Mouse (Mus musculus) ES-Bruce4 (cell line): ENCODE data around the gene Lrmda. TPM values are rescaled to one million over a fixed set of nuclear protein-coding genes. Genes with fewer than 3 reads are reported as not detected.

Experiments
- H3K27ac ChIP-seq: 2 replicates; pipeline ENCODE4 v1.5.1; 2012; ENCODE audit warnings: low read length, inconsistent platforms; ENCODE audit not compliant: insufficient read depth
- H3K27me3 ChIP-seq: 2 replicates; pipeline ENCODE4 v1.6.1; 2012; ENCODE audit warnings: mild to moderate bottlenecking, low read length, inconsistent platforms; ENCODE audit not compliant: control insufficient read depth, poor library complexity, insufficient read depth, severe bottlenecking
- H3K36me3 ChIP-seq: 2 replicates; pipeline ENCODE4 v1.6.1; 2012; ENCODE audit warnings: inconsistent platforms, mild to moderate bottlenecking, low read length, moderate library complexity; ENCODE audit not compliant: control insufficient read depth, poor library complexity, insufficient read depth, severe bottlenecking
- H3K4me1 ChIP-seq: one replicate; pipeline ENCODE4 v1.8.1; 2011; ENCODE audit warnings: low read length; ENCODE audit not compliant: control insufficient read depth, insufficient read depth
- H3K4me3 ChIP-seq: 2 replicates; pipeline ENCODE4 v1.5.1; 2011; ENCODE audit warnings: low read depth, mild to moderate bottlenecking, low read length
- H3K9ac ChIP-seq: 2 replicates; pipeline ENCODE4 v1.6.1; 2012; ENCODE audit warnings: low read depth, mild to moderate bottlenecking, inconsistent platforms; ENCODE audit not compliant: poor library complexity, severe bottlenecking
- H3K9me3 ChIP-seq: replicated peaks from 2 replicates; pipeline ENCODE4 v1.6.1; 2012; ENCODE audit warnings: mild to moderate bottlenecking, low read length, inconsistent platforms; ENCODE audit not compliant: control insufficient read depth, poor library complexity, insufficient read depth, severe bottlenecking
- CTCF ChIP-seq: IDR thresholded peaks from one replicate; pipeline ENCODE4 v1.8.1; 2011; ENCODE audit warnings: low read depth, low read length
- EP300 ChIP-seq: IDR thresholded peaks from 2 replicates; pipeline ENCODE4 v1.6.1; 2011; ENCODE audit warnings: low read depth, low read length; ENCODE audit not compliant: insufficient read depth
- POLR2A ChIP-seq: IDR thresholded peaks from one replicate; pipeline ENCODE4 v1.8.1; 2011; ENCODE audit warnings: low read length; ENCODE audit not compliant: insufficient read depth
- polyA plus RNA-seq: library from polyadenylated mRNA; stranded (reverse); fragments of >200 nt; gene quantifications from 2 replicates; pipeline ENCODE4 v1.2.4, GENCODE M21; 2011; ENCODE audit warnings: low read depth; ENCODE audit not compliant: missing spikeins, insufficient read depth, insufficient read length

Gene Lrmda
- polyA plus RNA-seq, 1 experiment: not detected

GRCm38 (mm10) chr14:22402411-22402810, 382.9 kb downstream of the Lrmda start:
- Histone ChIP-seq H3K9ac (no peak overlapping the region), H3K9me3 (no peaks in the 10 kb centered on the region), H3K4me3 (no peak overlapping the region), H3K27me3 (no peaks in the 10 kb centered on the region), H3K36me3 (no peaks in the 10 kb centered on the region), H3K27ac (no peak overlapping the region), H3K4me1 (no peaks in the 10 kb centered on the region)
- TF ChIP-seq POLR2A: no peak
- TF ChIP-seq CTCF: no peak
- TF ChIP-seq EP300: no peak

- no peaks in the 10 kb centered on the region for H3K36me3 ChIP-seq
- H3K27ac ChIP-seq: no peak overlapping the region
- H3K4me1 ChIP-seq: no peaks in the 10 kb centered on the region
- H3K27me3 ChIP-seq: no peaks in the 10 kb centered on the region
- H3K9me3 ChIP-seq: no peaks in the 10 kb centered on the region
- no peak overlapping the region for H3K4me3 ChIP-seq
- H3K9ac ChIP-seq: no peak overlapping the region
- TF ChIP-seq CTCF (no peak), POLR2A (no peak), EP300 (no peak)
Observed at GRCm38 (mm10) chr14:22406623-22407022, 387.1 kb downstream of the Lrmda start.

- Histone ChIP-seq H3K4me3 (no peak overlapping the region), H3K9ac (no peak overlapping the region), H3K27me3 (no peaks in the 10 kb centered on the region), H3K27ac (no peak overlapping the region), H3K9me3 (no peaks in the 10 kb centered on the region), H3K36me3 (no peaks in the 10 kb centered on the region), H3K4me1 (no peaks in the 10 kb centered on the region)
- TF ChIP-seq CTCF (no peak), POLR2A (no peak), EP300 (no peak)
Observed at GRCm38 (mm10) chr14:22410826-22411225, 391.3 kb downstream of the Lrmda start.

DNA sequence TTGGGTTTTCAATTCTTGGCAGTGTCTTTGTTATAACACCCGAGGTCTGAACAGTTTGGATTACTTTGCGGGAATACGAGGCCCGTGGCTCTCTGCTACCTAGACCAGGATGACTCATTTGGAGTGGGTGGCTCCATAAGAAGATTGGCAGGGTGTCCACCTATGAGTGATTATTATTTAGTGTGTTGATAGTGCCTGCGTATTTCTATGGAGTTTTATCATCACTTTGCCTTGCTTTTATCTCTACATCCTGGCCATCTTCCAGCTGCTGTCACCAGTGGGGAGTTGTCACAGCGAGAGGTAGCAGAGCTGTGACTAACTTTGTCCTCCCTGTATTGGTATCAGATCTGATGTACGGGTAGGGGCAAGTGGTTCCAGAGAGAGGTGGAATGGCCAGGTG, 393.7 kb downstream of the Lrmda start:
- Histone ChIP-seq H3K9ac (no peak overlapping the region), H3K36me3 (no peaks in the 10 kb centered on the region), H3K4me3 (no peak overlapping the region), H3K4me1 (no peaks in the 10 kb centered on the region), H3K27ac (no peak overlapping the region), H3K9me3 (no peaks in the 10 kb centered on the region), H3K27me3 (no peaks in the 10 kb centered on the region)
- no peak for TF ChIP-seq CTCF
- no peak for TF ChIP-seq POLR2A
- no peak for TF ChIP-seq EP300

- Histone ChIP-seq H3K4me1 (no peaks in the 10 kb centered on the region), H3K9ac (no peak overlapping the region), H3K36me3 (no peaks in the 10 kb centered on the region), H3K9me3 (no peaks in the 10 kb centered on the region), H3K27me3 (no peaks in the 10 kb centered on the region), H3K4me3 (no peak overlapping the region), H3K27ac (no peak overlapping the region)
- TF ChIP-seq EP300: no peak
- TF ChIP-seq CTCF: no peak
- no peak for TF ChIP-seq POLR2A
Observed at GRCm38 (mm10) chr14:22417706-22418105, 398.2 kb downstream of the Lrmda start.

DNA sequence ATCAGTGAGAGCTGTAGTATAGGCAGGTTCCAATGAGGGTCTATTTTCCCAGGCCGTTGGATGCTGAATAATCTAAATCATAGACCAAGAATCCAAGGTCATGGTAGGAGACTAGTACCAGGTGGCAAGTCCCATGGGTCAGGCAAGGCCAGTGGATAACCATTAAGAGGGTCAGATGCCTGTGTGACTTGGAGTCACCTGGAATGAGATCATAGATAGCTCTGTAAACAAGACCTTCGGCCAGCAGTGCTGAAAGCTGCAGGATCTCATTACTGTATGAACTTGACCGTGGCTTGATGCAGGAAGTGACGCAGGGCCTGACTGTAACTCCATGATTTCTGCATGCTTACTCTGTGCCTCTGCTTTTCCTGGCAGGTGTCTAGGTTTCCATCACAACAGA, 402.2 kb downstream of the Lrmda start:
- Histone ChIP-seq H3K4me3 (no peak overlapping the region), H3K9ac (no peak overlapping the region), H3K27me3 (no peaks in the 10 kb centered on the region), H3K27ac (no peak overlapping the region), H3K4me1 (no peaks in the 10 kb centered on the region), H3K36me3 (no peaks in the 10 kb centered on the region), H3K9me3 (no peaks in the 10 kb centered on the region)
- TF ChIP-seq POLR2A: no peak
- TF ChIP-seq EP300: no peak
- no peak for TF ChIP-seq CTCF
